Mouse (Mus musculus): ENCODE measurements at regions not wholly inside any gene's neighbourhood (a gene's known extent, or its start where the extent isn't known, plus 50 kb on each side); places are given as distances from the start of the nearest gene placed in this dataset.

DNA sequence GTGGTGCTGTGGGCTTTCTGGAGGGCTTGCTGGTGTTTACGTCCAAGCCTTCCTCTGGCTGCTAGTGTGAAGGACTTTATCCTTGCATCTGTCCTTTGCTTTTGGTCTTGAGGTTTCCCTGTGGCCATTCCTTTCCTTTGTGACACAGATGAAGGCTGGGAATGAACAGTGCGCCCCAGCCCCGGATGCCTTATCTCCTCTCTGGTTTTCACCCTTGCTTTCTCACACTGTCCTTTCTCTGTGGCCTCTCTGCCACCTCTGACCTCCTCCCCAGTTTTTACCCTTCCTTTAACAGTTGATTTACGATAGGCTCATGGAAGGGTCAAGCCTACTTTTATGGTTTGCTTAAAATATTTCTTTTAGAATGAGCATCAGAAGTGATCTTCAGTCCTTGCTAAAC is 53.2 kb downstream of the Gas1 start:
- in situ Hi-C loops (cut with MboI, MseI), result no loop called here

GRCm38 (mm10) chr13:60123174-60123587 is 54.0 kb downstream of the Gas1 start:
- in situ Hi-C loops (cut with MboI, MseI), result no loop called here

DNA sequence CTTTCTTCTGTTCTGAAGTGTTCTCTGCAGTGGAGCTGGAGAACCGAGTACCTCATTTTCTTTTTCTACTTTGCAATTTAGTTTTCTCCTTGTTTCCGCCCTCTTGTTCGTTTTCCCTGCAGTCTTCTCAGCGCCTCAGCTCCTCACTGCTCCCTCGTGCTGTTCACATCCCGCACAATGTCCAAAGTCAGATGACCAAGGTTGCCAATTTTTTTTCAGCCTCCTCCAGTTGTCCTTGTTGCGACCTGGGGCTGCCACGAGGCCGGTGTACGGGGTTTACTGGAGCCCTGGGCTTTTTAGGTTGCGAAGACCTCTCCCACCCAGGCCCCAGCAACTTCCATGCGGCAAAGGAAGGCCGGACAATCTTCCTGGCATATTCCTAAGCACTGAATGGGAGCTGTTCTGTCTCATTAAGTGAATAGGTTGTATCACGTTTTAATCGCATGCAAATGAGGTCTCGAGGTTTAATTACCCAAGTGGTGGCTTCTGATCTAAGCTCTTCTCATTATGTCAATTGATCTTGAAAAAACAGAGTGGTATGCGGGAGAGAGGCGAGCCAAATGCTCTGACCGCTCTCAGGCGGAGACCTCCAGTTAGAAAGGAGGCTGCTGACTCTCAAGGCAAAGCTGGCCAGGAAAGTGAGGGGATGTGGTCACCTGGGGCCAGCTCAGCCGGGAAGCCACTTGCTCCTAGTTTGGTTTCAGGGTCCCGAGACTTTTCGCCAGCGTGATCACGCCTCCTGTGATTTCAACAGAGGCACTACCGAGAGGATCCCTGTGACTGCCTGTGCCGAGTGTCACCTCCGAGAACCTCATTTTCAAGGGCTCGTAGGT is 54.6 kb downstream of the Gas1 start:
- in situ Hi-C loops (cut with MboI, MseI), result no loop called here

DNA sequence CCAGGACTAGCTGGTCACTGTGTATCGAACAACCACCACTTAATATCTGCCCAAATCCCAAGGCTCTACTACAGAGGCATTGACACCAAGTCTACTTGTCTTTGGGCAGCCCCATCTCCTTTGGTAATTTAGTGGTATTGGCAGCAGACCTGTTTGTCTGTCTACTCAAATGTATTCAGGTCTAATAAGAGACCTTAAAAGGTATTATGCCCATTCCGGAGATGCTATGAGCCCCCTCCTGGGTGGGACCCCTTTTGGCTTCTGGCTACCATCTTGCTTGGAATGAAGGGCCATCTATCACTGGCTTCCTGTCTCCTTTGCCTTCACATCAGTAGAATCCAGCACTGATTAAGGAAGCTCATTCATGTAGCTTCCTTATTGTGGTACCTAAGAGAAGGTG is 65.7 kb downstream of the Gas1 start:
- in situ Hi-C loops (cut with MboI, MseI), result no loop called here

DNA sequence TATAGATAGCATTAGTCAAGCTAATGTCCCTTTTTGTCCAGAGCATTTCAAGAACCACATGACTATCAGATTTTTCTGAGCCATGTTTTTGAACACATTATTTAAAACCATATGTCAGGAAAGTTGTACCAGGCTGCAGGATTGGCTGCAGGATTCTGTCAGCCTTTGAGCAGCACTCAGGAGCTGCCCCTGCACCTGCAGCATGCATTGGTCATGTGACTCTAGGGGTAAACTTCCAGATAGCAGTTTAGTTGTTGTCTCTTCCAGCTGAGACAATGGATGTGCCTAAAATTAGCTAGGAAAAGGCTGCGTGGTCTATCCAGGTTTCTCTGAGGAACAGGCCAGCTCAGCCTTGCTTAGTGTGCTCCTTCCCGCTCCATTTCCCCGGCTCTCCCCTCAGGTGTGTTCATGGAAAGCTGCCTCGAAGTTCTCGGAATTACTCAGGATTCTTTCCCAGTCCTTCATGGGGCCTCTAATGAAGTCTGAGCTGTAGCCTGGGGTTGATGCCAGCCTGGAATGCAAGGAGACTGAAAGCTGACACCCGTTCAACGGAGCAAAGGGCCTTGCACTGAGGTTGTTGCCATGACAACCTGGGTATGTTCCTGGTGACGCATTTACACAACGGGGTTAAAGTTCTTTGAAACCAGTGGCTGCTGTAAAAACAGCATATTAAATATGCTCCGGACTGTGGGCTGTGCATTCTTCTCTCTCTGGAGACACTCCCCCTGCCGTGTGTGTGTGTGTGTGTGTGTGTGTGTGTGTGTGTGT is 66.9 kb downstream of the Gas1 start:
- in situ Hi-C loops (cut with MboI, MseI), result no loop called here

DNA sequence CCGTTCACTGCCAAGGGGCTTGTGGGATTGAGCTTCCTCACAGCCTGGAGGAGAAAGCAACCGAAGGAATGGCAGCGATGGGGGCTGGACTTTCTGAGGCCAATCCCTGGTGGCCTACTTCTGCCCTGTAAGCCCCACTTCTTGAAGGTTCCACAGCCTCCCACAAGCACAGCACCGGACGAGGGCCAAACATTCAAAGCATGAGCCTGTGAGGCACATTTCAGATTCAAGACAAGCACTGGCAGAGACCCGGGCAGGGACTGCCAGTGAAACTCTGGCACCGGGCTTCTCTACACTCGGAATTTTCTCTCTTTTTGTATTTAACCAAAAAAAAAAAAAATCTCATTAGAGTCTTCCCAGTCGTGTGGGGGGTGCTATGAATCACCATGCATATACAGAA is 71.9 kb downstream of the Gas1 start:
- in situ Hi-C loops (cut with MboI, MseI), result loop anchor here (5.0 kb wide), 1 partner anchor 937 kb away; the partner anchor contains the start of gene Ctsq

DNA sequence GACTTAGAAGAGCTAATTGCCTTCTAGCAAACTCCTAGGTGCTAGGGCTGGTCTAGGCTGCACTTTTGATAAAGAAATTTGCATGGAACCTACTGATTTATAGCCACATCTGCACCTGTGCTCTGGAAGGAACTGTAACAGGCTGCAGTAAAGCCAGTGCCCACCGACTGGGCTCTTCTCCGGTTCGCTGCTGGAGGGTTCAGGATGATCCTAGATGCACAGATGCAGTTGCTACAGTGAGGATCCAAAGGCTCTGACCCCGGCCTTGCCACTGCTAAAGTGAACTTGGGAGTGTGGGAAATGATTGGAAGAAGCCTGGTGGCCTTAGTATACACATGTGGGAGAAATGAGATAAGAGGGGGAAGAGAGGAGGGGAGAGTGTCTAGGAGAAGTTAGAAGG is 75.5 kb downstream of the Gas1 start:
- in situ Hi-C loops (cut with MboI, MseI), result no loop called here

DNA sequence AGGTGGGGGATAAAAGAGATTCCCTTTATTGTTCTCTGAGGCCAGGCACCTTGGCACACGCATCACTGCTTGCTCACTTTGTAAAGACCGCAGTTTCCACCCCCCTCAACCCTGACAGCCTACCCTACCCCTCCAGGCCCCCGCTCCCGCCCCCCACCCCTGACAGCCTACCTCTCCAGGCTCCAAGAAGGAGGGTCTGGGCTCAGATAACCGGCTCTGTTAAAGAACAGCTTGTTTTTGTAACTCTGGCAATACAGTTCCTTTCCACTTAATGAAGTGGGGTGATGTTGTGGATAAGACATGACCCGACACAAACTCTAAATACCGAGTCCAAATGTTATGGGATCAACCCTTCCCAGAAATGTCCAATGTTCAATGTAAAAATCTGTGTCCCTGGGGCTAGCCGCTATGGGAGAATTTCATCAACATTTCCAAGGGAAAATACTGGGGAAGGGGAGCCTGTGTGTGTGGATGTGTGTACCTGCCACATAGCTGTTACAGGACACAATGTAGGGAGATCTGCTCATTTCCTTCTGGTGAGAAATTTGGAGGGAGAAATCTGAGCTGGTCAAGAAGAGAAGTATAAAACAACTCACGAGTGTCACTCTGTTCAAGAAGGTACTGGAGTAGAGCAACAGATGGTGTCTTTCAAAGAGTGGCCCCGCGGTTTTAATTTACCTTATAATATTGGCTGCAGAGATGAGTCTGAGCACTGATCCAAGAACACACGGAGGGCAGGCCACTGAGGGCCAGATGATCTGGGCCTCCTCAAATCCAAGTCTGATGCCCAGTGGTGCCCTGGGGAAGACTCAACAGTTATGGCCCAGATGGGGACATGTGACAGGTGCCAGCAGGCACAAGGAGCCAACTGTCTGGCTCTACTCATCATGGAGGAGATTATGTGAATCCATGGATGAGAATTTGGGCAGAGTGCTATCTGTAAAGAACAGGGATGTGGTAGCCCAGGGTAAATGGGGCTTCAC is 76.7 kb downstream of the Gas1 start:
- in situ Hi-C loops (cut with MboI, MseI), result no loop called here

GRCm38 (mm10) chr13:60099469-60100129 is 77.6 kb downstream of the Gas1 start:
- in situ Hi-C loops (cut with MboI, MseI), result no loop called here

- in situ Hi-C loops (cut with MboI, MseI), result no loop called here
These were observed 78.8 kb downstream of the Gas1 start for GRCm38 (mm10) chr13:60098394-60098793.

DNA sequence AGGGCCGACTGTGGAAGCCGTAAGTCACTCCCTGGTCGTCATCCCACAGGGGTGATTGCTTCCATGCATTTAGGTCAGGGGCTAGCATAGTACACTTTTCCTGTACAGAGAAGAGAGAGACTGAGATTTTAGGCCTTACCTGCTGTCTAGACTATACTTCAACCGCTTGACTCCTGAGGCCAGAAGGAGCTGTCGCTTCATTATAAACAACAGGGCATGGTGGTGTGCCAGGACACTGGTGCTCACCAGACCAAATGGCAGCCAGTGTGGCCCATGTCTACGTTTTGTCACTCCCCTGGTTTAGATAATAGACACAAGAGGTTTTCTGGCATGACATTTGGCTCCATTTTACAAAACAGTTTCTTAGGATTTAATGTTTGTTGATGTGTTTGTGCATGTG is 79.4 kb downstream of the Gas1 start:
- in situ Hi-C loops (cut with MboI, MseI), result no loop called here

GRCm38 (mm10) chr13:60086657-60087056 is 90.5 kb downstream of the Gas1 start:
- in situ Hi-C loops (cut with MboI, MseI), result no loop called here

DNA sequence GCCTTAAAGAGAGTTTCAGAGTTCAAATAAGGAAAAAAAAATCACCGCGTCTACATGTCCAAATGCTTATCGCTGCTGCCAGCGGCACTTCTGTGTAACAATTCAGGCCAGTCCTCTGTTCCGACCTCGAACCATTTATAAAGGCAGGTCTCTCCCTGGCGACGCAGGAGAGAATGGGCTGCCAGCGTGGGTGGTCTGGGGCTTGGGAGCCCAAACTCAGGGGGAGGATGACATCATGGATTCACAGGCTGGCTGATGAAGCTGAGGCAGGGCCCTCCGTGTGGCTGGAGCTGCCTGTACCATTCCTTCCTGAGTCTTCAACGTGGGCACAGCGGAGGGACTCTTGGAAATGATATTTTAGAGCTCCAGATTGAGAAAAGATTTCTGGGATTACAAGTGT is 92.2 kb downstream of the Gas1 start:
- in situ Hi-C loops (cut with MboI, MseI), result no loop called here

GRCm38 (mm10) chr13:60084290-60084689 is 92.9 kb downstream of the Gas1 start:
- in situ Hi-C loops (cut with MboI, MseI), result no loop called here

DNA sequence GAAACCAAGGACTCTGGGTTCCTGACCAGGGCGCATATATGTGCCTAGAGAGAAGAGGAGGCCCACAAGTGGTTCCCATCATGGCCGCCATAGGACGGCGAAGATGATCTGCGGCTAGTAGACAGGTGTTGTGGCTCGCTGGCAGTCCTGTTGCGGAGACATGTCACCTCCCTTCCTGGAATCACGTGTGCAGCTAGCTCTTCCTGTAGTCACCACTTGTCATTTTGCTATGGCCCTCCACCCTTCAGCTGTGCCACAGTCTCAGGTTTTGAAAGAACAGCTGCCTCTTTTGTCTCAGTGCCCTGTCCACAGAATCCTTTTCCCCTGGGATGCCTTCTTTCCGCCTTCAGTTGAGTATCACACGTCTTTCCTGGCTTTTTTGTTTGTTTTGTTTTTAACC is 97.1 kb downstream of the Gas1 start:
- in situ Hi-C loops (cut with MboI, MseI), result no loop called here

- in situ Hi-C loops (cut with MboI, MseI), result no loop called here
These were observed 98.7 kb downstream of the Gas1 start for GRCm38 (mm10) chr13:60078331-60079050.

DNA sequence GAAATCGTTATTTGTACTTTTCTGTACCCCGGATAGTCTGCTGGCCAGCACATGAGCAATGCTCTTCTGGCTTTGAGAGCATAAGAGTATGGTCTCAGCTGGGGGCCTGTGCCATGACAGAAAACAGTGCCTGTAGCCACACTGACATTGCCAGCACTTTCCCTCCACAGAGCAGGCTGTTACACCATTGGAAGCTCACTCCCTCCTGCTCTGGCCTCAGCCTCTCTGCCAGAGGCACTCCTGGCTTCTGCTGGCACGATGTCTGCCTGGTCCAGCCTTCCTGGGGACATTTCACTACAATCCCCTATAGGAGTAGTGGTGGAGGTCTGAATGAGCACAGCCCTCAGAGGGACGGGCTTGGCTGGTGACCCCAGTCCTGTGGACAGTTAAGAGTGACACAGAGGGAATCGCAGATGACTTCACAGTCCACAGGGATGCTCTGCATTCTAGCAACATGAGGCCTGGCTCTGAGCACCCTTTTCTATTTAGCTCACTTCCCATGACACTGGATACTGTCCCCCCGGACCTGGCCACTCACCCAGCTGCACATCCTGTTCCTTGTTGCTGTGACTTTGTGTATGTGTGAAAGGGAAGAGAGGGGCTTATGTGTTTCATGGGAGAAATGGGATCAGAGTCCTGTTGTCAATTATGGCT is 100.9 kb downstream of the Gas1 start:
- in situ Hi-C loops (cut with MboI, MseI), result no loop called here

- in situ Hi-C loops (cut with MboI, MseI), result no loop called here
These were observed 105.6 kb downstream of the Gas1 start for GRCm38 (mm10) chr13:60071595-60071994.

DNA sequence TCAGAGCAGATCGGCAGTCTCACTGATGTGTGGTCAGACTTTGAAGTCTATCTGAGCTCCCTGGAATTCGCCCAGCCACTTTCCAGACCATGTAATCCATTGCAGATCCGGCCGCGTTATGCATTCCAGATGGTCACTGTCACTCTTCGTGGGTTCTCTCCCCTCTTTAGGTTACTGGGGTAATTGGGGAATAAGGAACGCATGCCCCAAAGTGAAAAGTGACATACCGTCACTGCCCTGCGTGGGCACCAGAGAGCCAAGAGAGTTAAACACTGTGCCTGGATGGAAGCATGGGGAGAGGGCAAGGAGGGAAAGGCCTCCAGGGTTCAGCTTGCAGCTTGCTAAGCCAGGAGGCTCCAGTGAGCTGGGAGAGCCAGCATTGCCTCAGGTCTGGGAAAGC is 108.0 kb downstream of the Gas1 start:
- in situ Hi-C loops (cut with MboI, MseI), result no loop called here

DNA sequence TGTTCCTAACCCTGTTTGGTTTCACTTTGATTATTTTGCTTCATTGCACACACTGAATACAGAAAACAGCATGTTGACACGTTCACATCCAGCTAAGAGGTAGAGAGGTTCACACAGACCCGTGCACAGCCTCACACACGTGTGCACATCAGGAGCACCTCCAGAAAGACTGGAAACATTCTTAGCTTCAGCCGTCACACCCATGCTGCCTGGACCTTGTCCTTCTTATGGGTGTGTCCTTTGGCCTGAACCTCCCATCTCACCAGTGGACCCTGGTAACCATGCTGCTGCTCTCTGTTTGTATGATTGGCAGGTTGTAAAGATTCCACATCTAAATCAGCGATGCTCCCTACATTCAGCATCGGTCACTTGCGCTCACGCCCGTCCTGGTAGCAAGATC is 109.8 kb downstream of the Gas1 start:
- in situ Hi-C loops (cut with MboI, MseI), result no loop called here

Data from regulatory T cell (primary cell).